31 mouse cellular contexts compared by ENCODE assay signal in genomic region chr4:134328151-134328550, GRCm38 (mm10). TPM values are rescaled to one million over a fixed set of nuclear protein-coding genes. Genes with fewer than 3 reads are reported as not detected.
A peak's percentile ranks its signal among the peaks of the same experiment; 100 is the strongest.
DNase-seq lines count a peak whose midpoint lies in the region; TF ChIP-seq lines count a peak whose summit lies in the region.
"Had no signal": no experiment of that assay in that cellular context is flagged by ENCODE, and none has a peak within 500 bp of the region (broad histone marks: within the 10 kb centered on the region; RNA-seq: fewer than 3 reads in every experiment).

No protein-coding gene starts in this region.

- intact Hi-C loops in heart, adult 2 months (cut with DNase I), result no loop called here

- in situ Hi-C loops in ES-E14 (cut with MboI; ENCODE audit: low sequenced_read_pairs in 2 of 2, unreplicated experiment in 2 of 2), result no loop called here

- H3K79me2 ChIP-seq in heart, adult 2 months (replicated peaks; ENCODE audit: control insufficient read depth, insufficient read depth, low read length), result no peaks in the 10 kb centered on the region

- no peak for DNase-seq in heart, adult 2 months
- no peak for DNase-seq in heart, adult 18-20 months
- no peak for DNase-seq in ES-E14 (ENCODE audit: low read depth, low spot score)
- DNase-seq in kidney, adult 8-10 months, result peak; percentile 55 to 62
- DNase-seq in kidney, postnatal 25 days, result peak; percentile 33 to 84
- DNase-seq in spleen, postnatal 36 days (ENCODE audit: low spot score in 2 of 2), result no peak
- no peak for DNase-seq in right cerebral cortex, postnatal 14 days
- DNase-seq: adrenal gland, postnatal 25 days; cerebellum, adult 8-10 months; cerebellum, postnatal 36 days; embryo, embryonic 11 days; heart, postnatal 4 days; layer of hippocampus, adult 9-11 months; liver; right cerebral cortex, postnatal 4 days; thymus, adult 18-20 months; thymus, postnatal 4 days had no signal

- no peak for TF ChIP-seq POLR2A in heart, adult 2 months (IDR thresholded peaks at IDR 0.05; ENCODE audit: insufficient read depth, low read depth, low read length)

- no peak overlapping the region for H3K9ac ChIP-seq in heart, adult 2 months (ENCODE audit: low read depth, low read length)
- H3K9ac ChIP-seq in ES-E14 (ENCODE audit: insufficient read depth, low read depth, low read length, poor library complexity, severe bottlenecking), result no peak overlapping the region; the same call in 1 of the 2 replicates
- H3K9ac ChIP-seq: embryonic facial prominence, embryonic 13.5 days; forebrain, embryonic 13.5 days; heart, embryonic 15.5 days; hindbrain, embryonic 15.5 days; liver, embryonic 15.5 days; neural tube, embryonic 13.5 days had no signal

- no peak for TF ChIP-seq CTCF in heart, adult 2 months (IDR thresholded peaks at IDR 0.05)

- TF ChIP-seq EP300 in heart, adult 2 months (IDR thresholded peaks at IDR 0.05; ENCODE audit: insufficient read depth, low read depth, low read length), result 0 out of 2 replicates have a peak, but pooled peaks have one; percentile 28

- no peak overlapping the region for H3K27ac ChIP-seq in heart, adult 2 months
- peak overlapping the region; percentile 46; the same call in 1 of the 2 replicates for H3K27ac ChIP-seq in ES-E14 (ENCODE audit: insufficient read depth, low read depth, low read length, poor library complexity, severe bottlenecking)
- H3K27ac ChIP-seq: embryonic facial prominence, embryonic 13.5 days; forebrain, embryonic 13.5 days; heart, embryonic 15.5 days; hindbrain, embryonic 15.5 days; left cerebral cortex, adult 2 months; limb, embryonic 10.5 days; liver, embryonic 15.5 days; macrophage; midbrain, embryonic 10.5 days; neural tube, embryonic 13.5 days had no signal

- H3K4me1 ChIP-seq in heart, adult 2 months (ENCODE audit: control insufficient read depth, insufficient read depth, low read length), result no peaks in the 10 kb centered on the region; the same call in 1 of the 2 replicates
- H3K4me1 ChIP-seq in ES-E14 (ENCODE audit: control insufficient read depth in 2 of 2, insufficient read depth in 2 of 2, low read length in 2 of 2, poor library complexity in 1 of 2), result peaks cover 7 to 24% of the 10 kb centered on the region in 2 experiments
- H3K4me1 ChIP-seq: forebrain, embryonic 13.5 days; hindbrain, embryonic 15.5 days; liver, embryonic 15.5 days; neural tube, embryonic 13.5 days had no signal

- 35% methylated on average over 8 of the region's 8 CpGs for WGBS in heart, adult 2 months

- H3K27me3 ChIP-seq in heart, adult 2 months (ENCODE audit: control insufficient read depth, insufficient read depth, low read length), result no peaks in the 10 kb centered on the region
- H3K27me3 ChIP-seq: embryonic facial prominence, embryonic 13.5 days; forebrain, embryonic 13.5 days; heart, embryonic 15.5 days; hindbrain, embryonic 15.5 days; liver, embryonic 15.5 days; neural tube, embryonic 13.5 days had no signal

- H3K36me3 ChIP-seq in heart, adult 2 months (ENCODE audit: control insufficient read depth, insufficient read depth, low read length), result peaks cover 12% of the 10 kb centered on the region; the same call in 1 of the 2 replicates
- no peaks in the 10 kb centered on the region for H3K36me3 ChIP-seq in ES-E14 (ENCODE audit: control insufficient read depth, insufficient read depth, low read length, poor library complexity, severe bottlenecking)
- H3K36me3 ChIP-seq: embryonic facial prominence, embryonic 13.5 days; hindbrain, embryonic 15.5 days; limb, embryonic 10.5 days; liver, embryonic 15.5 days; midbrain, embryonic 10.5 days; neural tube, embryonic 13.5 days had no signal

- no peak overlapping the region for H3K4me3 ChIP-seq in heart, adult 2 months
- H3K4me3 ChIP-seq in ES-E14 (ENCODE audit: insufficient read depth in 1 of 2, low read depth in 1 of 2, low read length in 2 of 2, poor library complexity in 1 of 2, severe bottlenecking in 1 of 2), result no peak overlapping the region
- H3K4me3 ChIP-seq: embryonic facial prominence, embryonic 13.5 days; erythroblast, embryonic 14.5 days; forebrain, embryonic 13.5 days; heart, embryonic 15.5 days; hindbrain, embryonic 15.5 days; left cerebral cortex, adult 2 months; limb, embryonic 10.5 days; liver, embryonic 15.5 days; midbrain, embryonic 10.5 days; myocyte; neural tube, embryonic 13.5 days had no signal

- H3K9me3 ChIP-seq in ES-E14 (ENCODE audit: control insufficient read depth, insufficient read depth, low read depth, low read length), result no peaks in the 10 kb centered on the region
- H3K9me3 ChIP-seq: embryonic facial prominence, embryonic 13.5 days; forebrain, embryonic 13.5 days; heart, embryonic 15.5 days; hindbrain, embryonic 15.5 days; limb, embryonic 10.5 days; liver, embryonic 15.5 days; midbrain, embryonic 10.5 days; neural tube, embryonic 13.5 days had no signal

TF ChIP-seq in ES-E14, 5 proteins besides CTCF, POLR2A, EP300 and RAD21:
- no peak for TF ChIP-seq CHD2 (IDR thresholded peaks at IDR 0.05; ENCODE audit: low read depth, low read length)
- TF ChIP-seq ZC3H11A (IDR thresholded peaks at IDR 0.05; ENCODE audit: borderline replicate concordance, low read depth, low read length), result no peak
- no peak for TF ChIP-seq ZNF384 (IDR thresholded peaks at IDR 0.05; ENCODE audit: low read depth, low read length)
- TF ChIP-seq HCFC1 (IDR thresholded peaks at IDR 0.05; ENCODE audit: borderline replicate concordance, insufficient read depth, low read length), result no peak
- no peak for TF ChIP-seq MAFK (IDR thresholded peaks at IDR 0.05; ENCODE audit: insufficient read depth, low read depth, low read length)
TF ChIP-seq in ES-E14: peak in this region for 0.

RNA-seq across cellular contexts. Expression of gene Trim63, which starts 13.2 kb away (rescaled TPM):
- 100 to 1,000 TPM; 209 to 210 TPM for total RNA-seq in heart, adult 2 months (2021)
- polyA plus RNA-seq in heart, adult 2 months (2012; rRNA removed), result 142 and 215 TPM in 2 replicates
- 100 to 1,000 TPM; 195 to 199 TPM for total RNA-seq in heart, adult 18-20 months (2021)
- 3.5 and 4.3 TPM in 2 replicates for total RNA-seq in ES-E14 (2012; rRNA removed)
- total RNA-seq: adrenal gland, postnatal 25 days had no signal
- polyA plus RNA-seq: CD4-positive, CD25-positive, alpha-beta regulatory T cell, adult 4 months; erythroblast, embryonic 14.5 days; forebrain, embryonic 13.5 days; intestine, embryonic 14.5 days; macrophage had no signal

RNA-seq across cellular contexts. Expression of gene Slc30a2, which starts 14.8 kb away (rescaled TPM):
- under 1 TPM; 0.45 to 0.65 TPM for total RNA-seq in heart, adult 2 months (2021)
- polyA plus RNA-seq in heart, adult 2 months (2012; rRNA removed), result 0.12 and 0.35 TPM in 2 replicates
- under 1 TPM; 0.30 to 0.72 TPM for total RNA-seq in heart, adult 18-20 months (2021)
- 23.5 and 24.3 TPM in 2 replicates for total RNA-seq in ES-E14 (2012; rRNA removed)
- total RNA-seq: left cerebral cortex, adult 2 months had no signal
- polyA plus RNA-seq: erythroblast, embryonic 14.5 days; forebrain, embryonic 13.5 days; limb, embryonic 10.5 days; macrophage had no signal

RNA-seq across cellular contexts. Expression of gene Pdik1l, which starts 40.5 kb away (rescaled TPM):
- total RNA-seq in heart, adult 2 months (2021), result 1 to 10 TPM; 5.3 to 7.6 TPM
- polyA plus RNA-seq in heart, adult 2 months (2012; rRNA removed), result 1.00 and 4.0 TPM in 2 replicates
- 1 to 10 TPM; 4.8 to 8.0 TPM for total RNA-seq in heart, adult 18-20 months (2021)
- total RNA-seq in ES-E14 (2012; rRNA removed), result 12.6 and 13.2 TPM in 2 replicates

RNA-seq across cellular contexts. Expression of gene Extl1, which starts 55.5 kb away (rescaled TPM):
- 10 to 100 TPM; 18.0 to 19.6 TPM for total RNA-seq in heart, adult 2 months (2021)
- 23.7 and 24.4 TPM in 2 replicates for polyA plus RNA-seq in heart, adult 2 months (2012; rRNA removed)
- 10 to 100 TPM; 19.7 to 19.8 TPM for total RNA-seq in heart, adult 18-20 months (2021)
- total RNA-seq in ES-E14 (2012; rRNA removed), result 4.2 and 7.3 TPM in 2 replicates
- polyA plus RNA-seq: erythroblast, embryonic 14.5 days had no signal

Comparison
In these comparisons a context has a peak if more than half of its experiments do, and no peak if none do; other contexts are left out.
1. DNase-seq: peak in kidney, adult 8-10 months (2 of 2) and kidney, postnatal 25 days (2 of 2); none in heart, adult 2 months (0 of 2), heart, adult 18-20 months (0 of 2), ES-E14 (single experiment), spleen, postnatal 36 days (0 of 2) and right cerebral cortex, postnatal 14 days (single experiment).
2. RNA of gene Trim63, which starts 13.2 kb away (total RNA-seq): 209 to 210 TPM in heart, adult 2 months and 195 to 199 TPM in heart, adult 18-20 months; 3.5 to 4.3 TPM in ES-E14; every median in the first group is over 10 times any median in the second.
3. RNA of gene Slc30a2, which starts 14.8 kb away (total RNA-seq): 23.5 to 24.3 TPM in ES-E14; 0.30 to 0.72 TPM in heart, adult 18-20 months and 0.45 to 0.65 TPM in heart, adult 2 months; every median in the first group is over 10 times any median in the second.